ENCODE assay signal across 17 mouse cellular contexts in the genomic region with DNA sequence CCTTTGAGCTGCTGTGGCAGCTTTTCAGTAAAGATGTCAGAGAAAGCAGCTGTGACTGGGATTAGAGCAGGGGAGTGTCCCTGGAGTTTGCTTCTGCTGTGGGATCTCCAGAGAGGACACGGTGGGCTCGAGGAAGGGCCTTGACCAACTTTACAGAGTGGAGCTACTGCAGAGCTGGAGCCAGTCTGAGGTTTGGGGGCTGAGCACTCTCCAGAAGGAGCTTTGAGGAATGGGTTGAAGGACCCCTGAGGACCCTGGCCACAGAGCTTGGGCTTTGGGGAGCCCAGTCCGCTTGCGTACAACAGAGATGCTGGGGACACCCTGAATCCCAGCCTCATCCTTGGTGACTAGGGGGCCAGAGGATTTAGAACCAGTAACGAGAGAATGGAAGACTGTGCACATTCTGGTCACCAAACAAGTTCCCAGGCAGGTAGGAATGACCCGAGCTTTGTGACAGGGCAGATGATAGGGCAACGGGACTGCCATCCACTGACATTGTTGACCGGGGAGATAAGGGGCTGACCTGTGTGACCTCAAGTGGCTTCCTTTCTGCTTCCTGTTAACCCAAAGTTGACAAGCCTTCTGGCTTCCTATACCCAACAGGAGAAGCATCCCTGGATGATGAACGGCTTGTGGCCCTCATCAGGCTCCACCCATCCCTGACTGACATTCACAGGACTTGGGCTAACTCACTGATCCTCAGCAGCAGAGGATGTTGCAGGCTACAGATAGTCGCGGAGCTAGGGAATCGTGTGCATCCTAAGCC. TPM values are rescaled to one million over a fixed set of nuclear protein-coding genes. Genes with fewer than 3 reads are reported as not detected.
A peak's percentile ranks its signal among the peaks of the same experiment; 100 is the strongest.
DNase-seq lines count a peak whose midpoint lies in the region; ATAC-seq and TF ChIP-seq lines count a peak whose summit lies in the region.
"Had no signal": no experiment of that assay in that cellular context is flagged by ENCODE, and none has a peak within 500 bp of the region (broad histone marks: within the 10 kb centered on the region; RNA-seq: fewer than 3 reads in every experiment).

No protein-coding gene starts in this region.

- H3K9me3 ChIP-seq in heart, embryonic 12.5 days (replicated peaks): no peaks in the 10 kb centered on the region
- no peaks in the 10 kb centered on the region for H3K9me3 ChIP-seq in lung, embryonic 14.5 days (ENCODE audit: low read depth, low read length)
- H3K9me3 ChIP-seq in intestine, postnatal 0 days (ENCODE audit: control insufficient read depth): no peaks in the 10 kb centered on the region
- H3K9me3 ChIP-seq in hindbrain, postnatal 0 days (ENCODE audit: low read length): no peaks in the 10 kb centered on the region
- H3K9me3 ChIP-seq: embryonic facial prominence, embryonic 13.5 days; forebrain, embryonic 13.5 days; liver, embryonic 12.5 days had no signal

- H3K36me3 ChIP-seq in heart, embryonic 12.5 days: no peaks in the 10 kb centered on the region
- no peaks in the 10 kb centered on the region for H3K36me3 ChIP-seq in lung, embryonic 14.5 days (ENCODE audit: insufficient read depth)
- no peaks in the 10 kb centered on the region for H3K36me3 ChIP-seq in intestine, postnatal 0 days (ENCODE audit: control insufficient read depth, insufficient read depth)
- H3K36me3 ChIP-seq in hindbrain, postnatal 0 days (ENCODE audit: insufficient read depth, low read length): no peaks in the 10 kb centered on the region
- H3K36me3 ChIP-seq: embryonic facial prominence, embryonic 13.5 days; liver, embryonic 12.5 days had no signal

- TF ChIP-seq CTCF in lung, embryonic 14.5 days (IDR thresholded peaks at IDR 0.05; ENCODE audit: low read depth): no peak
- TF ChIP-seq CTCF in intestine, postnatal 0 days (IDR thresholded peaks at IDR 0.05; ENCODE audit: low read depth): no peak
- TF ChIP-seq CTCF in hindbrain, postnatal 0 days (IDR thresholded peaks at IDR 0.05; ENCODE audit: low read depth): no peak

- no peak overlapping the region for H3K4me2 ChIP-seq in heart, embryonic 12.5 days
- H3K4me2 ChIP-seq in lung, embryonic 14.5 days: no peak overlapping the region
- H3K4me2 ChIP-seq in intestine, postnatal 0 days (replicated peaks; ENCODE audit: low read depth): no peak overlapping the region
- H3K4me2 ChIP-seq in hindbrain, postnatal 0 days (ENCODE audit: low read depth, low read length): no peak overlapping the region
- H3K4me2 ChIP-seq: embryonic facial prominence, embryonic 13.5 days; forebrain, embryonic 13.5 days; liver, embryonic 12.5 days; midbrain, embryonic 11.5 days had no signal

- H3K27ac ChIP-seq in heart, embryonic 12.5 days (ENCODE audit: poor library complexity, severe bottlenecking): peak overlapping the region; percentile 90
- H3K27ac ChIP-seq in lung, embryonic 14.5 days (ENCODE audit: low read depth): 0 out of 2 replicates have a peak overlapping the region, but pooled peaks have one; percentile 6
- H3K27ac ChIP-seq in intestine, postnatal 0 days (ENCODE audit: low read depth, low read length): no peak overlapping the region
- H3K27ac ChIP-seq in hindbrain, postnatal 0 days: no peak overlapping the region
- H3K27ac ChIP-seq: forebrain, embryonic 13.5 days; liver, embryonic 12.5 days had no signal

- ATAC-seq in heart, embryonic 12.5 days (ENCODE audit: insufficient number of reproducible peaks, low FRiP score): no peak
- ATAC-seq in lung, embryonic 14.5 days (ENCODE audit: insufficient read depth): no peak
- no peak for ATAC-seq in intestine, postnatal 0 days
- no peak for ATAC-seq in hindbrain, postnatal 0 days
- ATAC-seq: forebrain, embryonic 13.5 days; liver, embryonic 12.5 days; Patski had no signal

- no peak for DNase-seq in heart, postnatal 10 days
- no peak for DNase-seq in lung, embryonic 14.5 days
- no peak for DNase-seq in lung, postnatal 25 days (ENCODE audit: low spot score)
- DNase-seq in yolk sac, embryonic 10.5 days (ENCODE audit: low spot score): peak; percentile 19
- DNase-seq in hindbrain, postnatal 0 days (ENCODE audit: low spot score): no peak
- DNase-seq: cerebellum, postnatal 14 days had no signal

- H3K4me1 ChIP-seq in heart, embryonic 12.5 days (replicated peaks): peaks cover 56% of the 10 kb centered on the region
- peaks cover 25% of the 10 kb centered on the region for H3K4me1 ChIP-seq in lung, embryonic 14.5 days (ENCODE audit: insufficient read depth)
- peaks cover 9% of the 10 kb centered on the region; the same call in 1 of the 2 replicates for H3K4me1 ChIP-seq in intestine, postnatal 0 days (replicated peaks; ENCODE audit: control insufficient read depth, insufficient read depth, low read length)
- H3K4me1 ChIP-seq in hindbrain, postnatal 0 days (ENCODE audit: insufficient read depth, low read length): no peaks in the 10 kb centered on the region
- H3K4me1 ChIP-seq: forebrain, embryonic 13.5 days had no signal

- intact Hi-C loops in heart, postnatal 10 days (cut with DNase I): no loop called here

- H3K4me3 ChIP-seq in heart, embryonic 12.5 days: no peak overlapping the region
- H3K4me3 ChIP-seq in lung, embryonic 14.5 days (ENCODE audit: low read depth, low read length): no peak overlapping the region
- no peak overlapping the region for H3K4me3 ChIP-seq in intestine, postnatal 0 days (ENCODE audit: low read depth, low read length)
- H3K4me3 ChIP-seq in hindbrain, postnatal 0 days (ENCODE audit: low read length): no peak overlapping the region
- H3K4me3 ChIP-seq: embryonic facial prominence, embryonic 13.5 days; forebrain, embryonic 13.5 days; liver, embryonic 12.5 days had no signal

- whole genome bisulfite sequencing in heart, embryonic 12.5 days: 44% methylated on average over 12 of the region's 12 CpGs
- WGBS in lung, embryonic 14.5 days: 45% methylated on average over 12 of the region's 12 CpGs
- 49% methylated on average over 12 of the region's 12 CpGs for WGBS in intestine, postnatal 0 days
- WGBS in hindbrain, postnatal 0 days: 81% methylated on average over 12 of the region's 12 CpGs

- H3K27me3 ChIP-seq in heart, embryonic 12.5 days (replicated peaks): no peaks in the 10 kb centered on the region
- no peaks in the 10 kb centered on the region for H3K27me3 ChIP-seq in lung, embryonic 14.5 days (ENCODE audit: insufficient read depth, low read length)
- no peaks in the 10 kb centered on the region for H3K27me3 ChIP-seq in intestine, postnatal 0 days (replicated peaks; ENCODE audit: control insufficient read depth, insufficient read depth, low read length)
- no peaks in the 10 kb centered on the region for H3K27me3 ChIP-seq in hindbrain, postnatal 0 days (ENCODE audit: insufficient read depth, low read length)
- H3K27me3 ChIP-seq: embryonic facial prominence, embryonic 13.5 days; forebrain, embryonic 13.5 days; liver, embryonic 12.5 days; Patski had no signal

- no peak overlapping the region for H3K9ac ChIP-seq in heart, embryonic 12.5 days
- no peak overlapping the region for H3K9ac ChIP-seq in lung, embryonic 14.5 days
- H3K9ac ChIP-seq in intestine, postnatal 0 days (ENCODE audit: low read depth, low read length): peak overlapping the region; percentile 2; the same call in 1 of the 2 replicates
- H3K9ac ChIP-seq in hindbrain, postnatal 0 days (replicated peaks; ENCODE audit: low read length): no peak overlapping the region
- H3K9ac ChIP-seq: embryonic facial prominence, embryonic 13.5 days; forebrain, embryonic 13.5 days; liver, embryonic 12.5 days had no signal

RNA-seq across cellular contexts. Expression of gene Hrct1, which starts 0.6 kb away (rescaled TPM):
- 0.96 and 1.0 TPM in 2 replicates for polyA plus RNA-seq in heart, embryonic 12.5 days (2016; fragmentation: Nextera tagmentation; extraction: Ambion mirVana)
- 1 to 10 TPM; 4.5 to 6.1 TPM for total RNA-seq in heart, postnatal 10 days (2021)
- polyA plus RNA-seq in lung, embryonic 14.5 days (2014; fragmentation: Nextera tagmentation; extraction: Ambion mirVana): 0.58 and 0.93 TPM in 2 replicates
- polyA plus RNA-seq in intestine, postnatal 0 days (2015; fragmentation: Nextera tagmentation; extraction: Ambion mirVana): 1.6 and 2.1 TPM in 2 replicates
- total RNA-seq in hindbrain, postnatal 0 days (2014; rRNA removed): 0.73 and 1.8 TPM in 2 replicates
- 0.70 and 0.92 TPM in 2 replicates for polyA plus RNA-seq in hindbrain, postnatal 0 days (2015; fragmentation: Nextera tagmentation; extraction: Ambion mirVana)

RNA-seq across cellular contexts. Expression of gene Spaar, which starts 3.4 kb away (rescaled TPM):
- polyA plus RNA-seq in heart, embryonic 12.5 days (2016; fragmentation: Nextera tagmentation; extraction: Ambion mirVana): 0.15 and 0.35 TPM in 2 replicates
- 1 to 10 TPM; 4.2 to 5.1 TPM for total RNA-seq in heart, postnatal 10 days (2021)
- polyA plus RNA-seq in lung, embryonic 14.5 days (2014; fragmentation: Nextera tagmentation; extraction: Ambion mirVana): 0.28 and 0.38 TPM in 2 replicates
- polyA plus RNA-seq in intestine, postnatal 0 days (2015; fragmentation: Nextera tagmentation; extraction: Ambion mirVana): 0.47 and 0.51 TPM in 2 replicates
- 0.10 and 0.22 TPM in 2 replicates for total RNA-seq in hindbrain, postnatal 0 days (2014; rRNA removed)
- polyA plus RNA-seq in hindbrain, postnatal 0 days (2015; fragmentation: Nextera tagmentation; extraction: Ambion mirVana): 0.08 and 0.13 TPM in 2 replicates
- polyA plus RNA-seq: forebrain, embryonic 13.5 days had no signal

RNA-seq across cellular contexts. Expression of gene Olfr71, which starts 16.4 kb away (rescaled TPM):
- polyA plus RNA-seq in heart, embryonic 12.5 days (2016; fragmentation: Nextera tagmentation; extraction: Ambion mirVana): not detected in 2 replicates
- total RNA-seq in heart, postnatal 10 days (2021): not detected
- polyA plus RNA-seq in lung, embryonic 14.5 days (2014; fragmentation: Nextera tagmentation; extraction: Ambion mirVana): not detected in 2 replicates
- not detected in 2 replicates for polyA plus RNA-seq in intestine, postnatal 0 days (2015; fragmentation: Nextera tagmentation; extraction: Ambion mirVana)
- not detected in 2 replicates for total RNA-seq in hindbrain, postnatal 0 days (2014; rRNA removed)
- not detected in 2 replicates for polyA plus RNA-seq in hindbrain, postnatal 0 days (2015; fragmentation: Nextera tagmentation; extraction: Ambion mirVana)
- total RNA-seq: adrenal gland, adult 2 months; gastrocnemius, postnatal 4 days had no signal
- polyA plus RNA-seq: adrenal gland, adult 2 months; embryonic facial prominence, embryonic 13.5 days; forebrain, embryonic 13.5 days; liver, embryonic 12.5 days; midbrain, embryonic 11.5 days; Patski; spleen, adult 2 months had no signal

RNA-seq across cellular contexts. Expression of gene Olfr70, which starts 25.8 kb away (rescaled TPM):
- not detected in 2 replicates for polyA plus RNA-seq in heart, embryonic 12.5 days (2016; fragmentation: Nextera tagmentation; extraction: Ambion mirVana)
- total RNA-seq in heart, postnatal 10 days (2021): not detected
- polyA plus RNA-seq in lung, embryonic 14.5 days (2014; fragmentation: Nextera tagmentation; extraction: Ambion mirVana): not detected in 2 replicates
- polyA plus RNA-seq in intestine, postnatal 0 days (2015; fragmentation: Nextera tagmentation; extraction: Ambion mirVana): not detected in 2 replicates
- 0.36 TPM in 1 of 2 replicates, not detected in the other for total RNA-seq in hindbrain, postnatal 0 days (2014; rRNA removed)
- polyA plus RNA-seq in hindbrain, postnatal 0 days (2015; fragmentation: Nextera tagmentation; extraction: Ambion mirVana): not detected in 2 replicates
- total RNA-seq: adrenal gland, adult 2 months; gastrocnemius, postnatal 4 days; left cerebral cortex, adult 18-20 months had no signal
- polyA plus RNA-seq: adrenal gland, adult 2 months; embryonic facial prominence, embryonic 13.5 days; forebrain, embryonic 13.5 days; liver, embryonic 12.5 days; midbrain, embryonic 11.5 days; Patski; spleen, adult 2 months had no signal

RNA-seq across cellular contexts. Expression of gene Olfr159, which starts 44.4 kb away (rescaled TPM):
- polyA plus RNA-seq in heart, embryonic 12.5 days (2016; fragmentation: Nextera tagmentation; extraction: Ambion mirVana): not detected in 2 replicates
- total RNA-seq in heart, postnatal 10 days (2021): not detected
- polyA plus RNA-seq in lung, embryonic 14.5 days (2014; fragmentation: Nextera tagmentation; extraction: Ambion mirVana): not detected in 2 replicates
- not detected in 2 replicates for polyA plus RNA-seq in intestine, postnatal 0 days (2015; fragmentation: Nextera tagmentation; extraction: Ambion mirVana)
- not detected in 2 replicates for total RNA-seq in hindbrain, postnatal 0 days (2014; rRNA removed)
- not detected in 2 replicates for polyA plus RNA-seq in hindbrain, postnatal 0 days (2015; fragmentation: Nextera tagmentation; extraction: Ambion mirVana)
- total RNA-seq: adrenal gland, adult 2 months; gastrocnemius, postnatal 4 days; left cerebral cortex, adult 18-20 months had no signal
- polyA plus RNA-seq: adrenal gland, adult 2 months; embryonic facial prominence, embryonic 13.5 days; forebrain, embryonic 13.5 days; liver, embryonic 12.5 days; midbrain, embryonic 11.5 days; Patski; spleen, adult 2 months had no signal

Comparison
In these comparisons a context has a peak if more than half of its experiments do, and no peak if none do; other contexts are left out.
1. H3K27ac ChIP-seq: peak in heart, embryonic 12.5 days (single experiment) and lung, embryonic 14.5 days (single experiment); none in intestine, postnatal 0 days (single experiment) and hindbrain, postnatal 0 days (single experiment).